In the genomic region with DNA sequence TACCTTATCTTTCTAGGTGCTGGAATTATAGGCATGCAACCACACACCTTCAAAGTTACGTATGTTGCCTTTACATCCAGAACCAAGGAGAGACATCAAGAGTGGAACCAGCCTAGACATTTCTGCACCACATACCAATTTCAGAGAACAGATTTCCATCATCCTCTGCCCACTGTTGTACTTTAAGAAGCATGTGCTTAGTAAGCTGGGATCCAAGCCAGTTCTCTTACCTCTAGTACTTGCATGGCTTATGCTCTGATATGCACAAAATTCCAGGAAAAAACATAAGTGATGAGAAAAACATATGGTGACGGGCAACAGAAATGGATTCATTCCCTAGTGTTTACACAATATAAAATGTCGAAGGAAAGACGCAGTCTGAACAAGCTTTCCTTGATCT, we compare ENCODE assay signal across 19 mouse cellular contexts. TPM values are rescaled to one million over a fixed set of nuclear protein-coding genes. Genes with fewer than 3 reads are reported as not detected.
DNase-seq lines count a peak whose midpoint lies in the region; ATAC-seq and TF ChIP-seq lines count a peak whose summit lies in the region.
"Had no signal": no experiment of that assay in that cellular context is flagged by ENCODE, and none has a peak within 500 bp of the region (broad histone marks: within the 10 kb centered on the region; RNA-seq: fewer than 3 reads in every experiment).

No protein-coding gene starts in this region.

- H3K4me1 ChIP-seq in lung, postnatal 0 days (ENCODE audit: insufficient read depth, low read depth, low read length): no peaks in the 10 kb centered on the region
- H3K4me1 ChIP-seq: embryonic facial prominence, embryonic 12.5 days; heart, embryonic 13.5 days; hindbrain, embryonic 12.5 days had no signal

- peak; percentile 94 for ATAC-seq in frontal cortex, adult (ENCODE audit: low TSS enrichment)
- ATAC-seq in lung, postnatal 0 days: no peak
- ATAC-seq: forebrain, embryonic 16.5 days had no signal

- TF ChIP-seq CTCF in lung, postnatal 0 days (IDR thresholded peaks at IDR 0.05): no peak

- 50% methylated on average over 4 of the region's 4 CpGs for WGBS in lung, postnatal 0 days

- H3K4me2 ChIP-seq in lung, postnatal 0 days (replicated peaks; ENCODE audit: low read depth, low read length): no peak overlapping the region
- H3K4me2 ChIP-seq: embryonic facial prominence, embryonic 12.5 days; heart, embryonic 13.5 days; hindbrain, embryonic 12.5 days had no signal

- no peaks in the 10 kb centered on the region for H3K9me3 ChIP-seq in lung, postnatal 0 days (ENCODE audit: low read length)
- H3K9me3 ChIP-seq: embryonic facial prominence, embryonic 12.5 days; heart, embryonic 13.5 days; hindbrain, embryonic 12.5 days had no signal

- no peak overlapping the region for H3K9ac ChIP-seq in lung, postnatal 0 days (replicated peaks; ENCODE audit: low read depth)
- H3K9ac ChIP-seq: embryonic facial prominence, embryonic 12.5 days; heart, embryonic 13.5 days; hindbrain, embryonic 12.5 days had no signal

- H3K27me3 ChIP-seq in lung, postnatal 0 days (replicated peaks; ENCODE audit: insufficient read depth, low read length): no peaks in the 10 kb centered on the region
- H3K27me3 ChIP-seq: embryonic facial prominence, embryonic 12.5 days; heart, embryonic 13.5 days; hindbrain, embryonic 12.5 days had no signal

- DNase-seq in frontal cortex, postnatal 14 days (ENCODE audit: low spot score in 2 of 2): no peak
- peak; percentile 5 for DNase-seq in left cerebral cortex, adult 11 months (ENCODE audit: low spot score)
- no peak for DNase-seq in left cerebral cortex, postnatal 10 days (ENCODE audit: extremely low spot score in 1 of 2, low spot score in 2 of 2)
- peak; percentile 11 for DNase-seq in lung, postnatal 0 days (ENCODE audit: low spot score)
- no peak for DNase-seq in lung, postnatal 25 days (ENCODE audit: low spot score)
- DNase-seq in layer of hippocampus, adult 9-11 months: peak; percentile 33
- DNase-seq in thymus, postnatal 36 days: no peak
- DNase-seq: adrenal gland, postnatal 10 days; cerebellum, adult 11-12 months; cerebellum, adult 9-10 months; cerebellum, postnatal 25 days; gastrocnemius, postnatal 36 days; heart, adult 11 months; heart, postnatal 4 days had no signal

- H3K36me3 ChIP-seq in lung, postnatal 0 days (ENCODE audit: insufficient read depth, low read length): no peaks in the 10 kb centered on the region
- H3K36me3 ChIP-seq: embryonic facial prominence, embryonic 12.5 days; heart, embryonic 13.5 days; hindbrain, embryonic 12.5 days had no signal

- no peak overlapping the region for H3K27ac ChIP-seq in lung, postnatal 0 days (ENCODE audit: low read length)
- H3K27ac ChIP-seq: embryonic facial prominence, embryonic 12.5 days; heart, embryonic 13.5 days; hindbrain, embryonic 12.5 days had no signal

- H3K4me3 ChIP-seq in lung, postnatal 0 days (ENCODE audit: low read depth, low read length): no peak overlapping the region
- H3K4me3 ChIP-seq: embryonic facial prominence, embryonic 12.5 days; heart, embryonic 13.5 days; hindbrain, embryonic 12.5 days had no signal

- TF ChIP-seq EP300 in lung, postnatal 0 days (IDR thresholded peaks at IDR 0.05): no peak

- intact Hi-C loops in left cerebral cortex, postnatal 10 days (cut with DNase I): no loop called here

RNA-seq across cellular contexts. Expression of a gene that starts 32.8 kb away (rescaled TPM):
- 10 to 100 TPM; 78.0 to 80.0 TPM for total RNA-seq in left cerebral cortex, postnatal 10 days (2021)
- polyA plus RNA-seq in lung, postnatal 0 days (2015; fragmentation: Nextera tagmentation; extraction: Ambion mirVana): 6.5 and 6.6 TPM in 2 replicates

RNA-seq across cellular contexts. Expression of a gene that starts 48.7 kb away (rescaled TPM):
- total RNA-seq in left cerebral cortex, postnatal 10 days (2021): 100 to 1,000 TPM; 298 to 304 TPM
- 58.1 and 60.3 TPM in 2 replicates for polyA plus RNA-seq in lung, postnatal 0 days (2015; fragmentation: Nextera tagmentation; extraction: Ambion mirVana)

Comparison
In these comparisons a context has a peak if more than half of its experiments do, and no peak if none do; other contexts are left out.
1. DNase-seq: peak in left cerebral cortex, adult 11 months (single experiment), lung, postnatal 0 days (single experiment) and layer of hippocampus, adult 9-11 months (single experiment); none in frontal cortex, postnatal 14 days (0 of 2), left cerebral cortex, postnatal 10 days (0 of 2), lung, postnatal 25 days (single experiment) and thymus, postnatal 36 days (0 of 2).